Mouse (Mus musculus) myocyte (in vitro differentiated cells): ENCODE results near the gene Tomm40l.

Experiments used
- CEBPB ChIP-seq: IDR thresholded peaks from 2 replicates; pipeline ENCODE4 v1.6.1; 2011; ENCODE audit warnings: mild to moderate bottlenecking, moderate library complexity; ENCODE audit not compliant: poor library complexity, insufficient read depth, severe bottlenecking
- E2F4 ChIP-seq: IDR thresholded peaks from one replicate; pipeline ENCODE4 v1.6.1; 2011; ENCODE audit warnings: mild to moderate bottlenecking, control low read depth, moderate library complexity; ENCODE audit not compliant: insufficient read depth
- MAX ChIP-seq: IDR thresholded peaks from one replicate; pipeline ENCODE4 v1.6.1; 2011; ENCODE audit warnings: low read depth, mild to moderate bottlenecking, control low read depth
- MYOD1 ChIP-seq, 3 experiments: IDR thresholded peaks; one replicate each; pipeline ENCODE4 v1.6.1; 2011; ENCODE audit warnings: control low read depth in 2 of 3, low read depth in 2 of 3, mild to moderate bottlenecking in 2 of 3, moderate library complexity in 1 of 3; ENCODE audit not compliant: insufficient read length in 2 of 3, control insufficient read depth in 1 of 3
- MYOG ChIP-seq, 3 experiments: IDR thresholded peaks; one replicate each; pipeline ENCODE4 v1.6.1; 2011; ENCODE audit warnings: control low read depth in 2 of 3, low read depth in 2 of 3, mild to moderate bottlenecking in 2 of 3; ENCODE audit not compliant: insufficient read length in 2 of 3, control insufficient read depth in 1 of 3, insufficient read depth in 1 of 3
- POLR2A ChIP-seq: IDR thresholded peaks from one replicate; pipeline ENCODE4 v1.6.1; 2011; ENCODE audit warnings: low read depth, mild to moderate bottlenecking, control low read depth, moderate library complexity; ENCODE audit not compliant: insufficient read length
- TCF12 ChIP-seq: IDR thresholded peaks from one replicate; pipeline ENCODE4 v1.6.1; 2011; ENCODE audit warnings: mild to moderate bottlenecking, control low read depth; ENCODE audit not compliant: poor library complexity, insufficient read depth, severe bottlenecking
- TCF3 ChIP-seq: IDR thresholded peaks from one replicate; pipeline ENCODE4 v1.6.1; 2011; ENCODE audit warnings: low read depth, control low read depth; ENCODE audit not compliant: insufficient read length

- no peak for TF ChIP-seq POLR2A
- no peak for TF ChIP-seq E2F4
- TF ChIP-seq TCF12 = no peak
- TF ChIP-seq MYOG (IDR thresholded peaks at IDR 0.05; ENCODE audit: control insufficient read depth in 1 of 3, insufficient read depth in 1 of 3, insufficient read length in 2 of 3, low read depth in 2 of 3) = peak in 2 of 3 experiments; percentile 10 to 32
- TF ChIP-seq MAX = no peak
- TF ChIP-seq CEBPB = no peak
- TF ChIP-seq MYOD1 (IDR thresholded peaks at IDR 0.05; ENCODE audit: control insufficient read depth in 1 of 3, insufficient read length in 2 of 3, low read depth in 2 of 3) = peak in 1 of 3 experiments; percentile 35
- TF ChIP-seq TCF3 = no peak
These were observed 33.9 kb upstream of the Tomm40l start for GRCm38 (mm10) chr1:171256095-171256818.
